Mouse (Mus musculus): ENCODE measurements at regions not wholly inside any gene's neighbourhood (a gene's known extent, or its start where the extent isn't known, plus 50 kb on each side); places are given as distances from the start of the nearest gene placed in this dataset.

GRCm38 (mm10) chr5:80484676-80485075 lies 535.3 kb upstream of the Adgrl3 start:
- no peak for DNase-seq (ENCODE audit: extremely low spot score in 1 of 2, low spot score in 1 of 2)

DNA sequence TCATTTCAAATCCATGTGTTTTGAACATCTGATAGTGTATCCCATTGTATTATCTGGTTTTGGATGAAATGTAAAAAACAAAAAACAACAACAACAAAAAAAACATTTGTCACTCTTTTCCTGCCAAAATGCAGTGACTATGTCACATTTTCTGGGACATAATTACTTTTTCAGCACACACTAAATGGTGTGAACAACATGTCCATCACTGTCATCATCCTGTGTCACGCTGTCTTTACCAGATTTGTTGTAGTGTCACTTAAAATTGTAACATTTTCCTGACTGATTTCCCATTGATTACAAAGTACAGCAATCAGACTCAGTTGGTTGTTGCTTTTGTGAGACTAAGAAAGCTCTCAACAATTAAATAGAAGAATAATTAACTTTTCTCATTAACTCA lies 531.6 kb upstream of the Adgrl3 start:
- DNase-seq (ENCODE audit: extremely low spot score in 1 of 2, low spot score in 1 of 2) = no peak

GRCm38 (mm10) chr5:80508672-80509071 lies 511.3 kb upstream of the Adgrl3 start:
- DNase-seq (ENCODE audit: extremely low spot score in 1 of 2, low spot score in 1 of 2) = peak; percentile 14 to 86

DNA sequence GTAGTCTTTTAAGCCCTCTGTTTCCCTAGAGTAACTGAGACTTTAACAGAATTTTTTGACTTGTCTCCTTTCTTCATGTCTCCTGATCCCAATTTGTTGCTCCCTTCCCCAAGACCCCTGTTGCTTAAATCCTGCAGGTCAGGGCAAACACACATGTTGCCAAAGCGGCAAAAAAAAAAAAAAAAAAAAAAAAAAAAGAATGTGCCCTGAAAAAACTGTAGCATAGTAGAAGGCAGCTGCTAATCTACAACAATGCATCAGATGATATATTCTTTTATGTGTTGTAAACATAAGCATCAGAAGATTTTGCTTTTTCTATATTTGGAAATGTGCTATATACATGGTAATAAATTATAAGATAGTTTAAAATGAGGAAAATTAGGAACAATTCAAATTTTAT lies 479.9 kb upstream of the Adgrl3 start:
- no peak for DNase-seq (ENCODE audit: extremely low spot score in 1 of 2, low spot score in 1 of 2)

DNA sequence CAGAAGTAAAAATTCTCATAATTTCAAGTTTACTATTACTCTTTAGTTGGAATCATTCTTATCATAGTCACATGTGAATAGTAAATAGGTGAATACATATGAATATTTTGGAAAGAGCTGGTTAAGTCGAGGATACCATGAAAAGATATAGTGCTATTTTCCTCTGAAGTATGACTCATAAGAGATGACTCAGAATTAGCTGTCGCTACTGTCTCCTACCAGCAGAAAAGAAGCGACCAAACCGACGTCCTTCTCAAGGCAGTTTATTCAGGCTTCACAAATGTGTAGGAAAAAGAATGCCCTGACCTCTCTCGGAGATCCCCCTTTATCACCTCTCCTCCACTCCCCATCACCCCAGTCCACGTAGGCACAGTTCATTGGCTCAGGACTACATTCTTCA lies 468.3 kb upstream of the Adgrl3 start:
- peak in 1 of 2 experiments; percentile 20 for DNase-seq (ENCODE audit: extremely low spot score in 1 of 2, low spot score in 1 of 2)

- DNase-seq (ENCODE audit: extremely low spot score in 1 of 2, low spot score in 1 of 2) = no peak
Observed at GRCm38 (mm10) chr5:80578741-80579140, 441.2 kb upstream of the Adgrl3 start.

GRCm38 (mm10) chr5:80611571-80611970 lies 408.4 kb upstream of the Adgrl3 start:
- peak in 1 of 2 experiments; percentile 5 for DNase-seq (ENCODE audit: extremely low spot score in 1 of 2, low spot score in 1 of 2)

GRCm38 (mm10) chr5:80627225-80627624 lies 392.7 kb upstream of the Adgrl3 start:
- DNase-seq (ENCODE audit: extremely low spot score in 1 of 2, low spot score in 1 of 2) = no peak

GRCm38 (mm10) chr5:80659043-80659442 lies 360.9 kb upstream of the Adgrl3 start:
- no peak for DNase-seq (ENCODE audit: extremely low spot score in 1 of 2, low spot score in 1 of 2)

GRCm38 (mm10) chr5:80659530-80659929 lies 360.4 kb upstream of the Adgrl3 start:
- DNase-seq (ENCODE audit: extremely low spot score in 1 of 2, low spot score in 1 of 2) = no peak

- no peak for DNase-seq (ENCODE audit: extremely low spot score in 1 of 2, low spot score in 1 of 2)
Observed at GRCm38 (mm10) chr5:80670258-80670947, 349.5 kb upstream of the Adgrl3 start.

GRCm38 (mm10) chr5:80683431-80683830 lies 336.5 kb upstream of the Adgrl3 start:
- no peak for DNase-seq (ENCODE audit: extremely low spot score in 1 of 2, low spot score in 1 of 2)

GRCm38 (mm10) chr5:80700848-80701247 lies 319.1 kb upstream of the Adgrl3 start:
- no peak for DNase-seq (ENCODE audit: extremely low spot score in 1 of 2, low spot score in 1 of 2)

DNA sequence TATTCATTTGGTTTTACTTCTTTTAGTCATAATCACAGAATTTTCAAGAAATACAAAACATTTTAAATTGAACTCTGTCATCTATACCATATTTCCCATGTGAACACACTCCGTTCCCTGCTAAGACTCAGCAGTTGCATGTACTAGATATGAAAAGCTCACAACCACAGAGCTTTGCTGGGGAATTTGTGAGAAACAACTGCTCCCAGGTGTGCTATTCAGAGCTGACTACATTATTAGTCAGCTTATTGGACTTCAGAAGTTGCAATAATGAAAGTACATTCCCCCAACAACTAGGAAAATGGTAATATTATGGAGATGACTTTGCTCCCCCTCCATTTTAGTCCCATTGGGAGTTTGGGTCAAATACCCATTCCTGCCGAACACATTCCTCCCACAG lies 315.2 kb upstream of the Adgrl3 start:
- no peak for DNase-seq (ENCODE audit: extremely low spot score in 1 of 2, low spot score in 1 of 2)

- DNase-seq (ENCODE audit: extremely low spot score in 1 of 2, low spot score in 1 of 2) = no peak
Observed at GRCm38 (mm10) chr5:80706645-80707056, 313.3 kb upstream of the Adgrl3 start.
